Mouse (Mus musculus): ENCODE measurements around the gene 4930402F06Rik. TPM values are rescaled to one million over a fixed set of nuclear protein-coding genes. Genes with fewer than 3 reads are reported as not detected.
A peak's percentile ranks its signal among the peaks of the same experiment; 100 is the strongest.

The 4930402F06Rik gene
- not detected in 2 replicates for polyA plus RNA-seq (2015; fragmentation: Nextera tagmentation; extraction: Ambion mirVana)

DNA sequence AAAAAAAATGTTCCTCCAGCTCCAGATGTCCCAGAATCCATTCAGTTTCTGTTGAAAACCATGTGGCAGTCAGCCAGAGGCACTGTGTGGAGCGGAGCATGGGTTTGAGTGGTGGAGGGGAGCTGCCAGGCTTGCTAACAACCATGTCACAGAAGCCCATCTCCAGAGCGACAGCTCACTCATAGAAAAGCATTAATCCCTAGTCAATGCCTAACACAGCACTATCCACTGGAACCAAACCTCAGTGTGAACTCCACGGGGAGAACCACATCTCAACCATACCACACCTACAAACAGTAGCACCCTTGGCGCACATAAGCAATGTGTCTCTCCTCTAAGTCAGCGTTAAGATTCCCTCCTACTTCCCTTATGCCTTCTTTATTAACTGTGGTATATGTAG lies at the start of gene 4930402F06Rik:
4930402F06Rik (minus strand) TSS at position 80 of the 400 bp plus-strand sequence.
- no peaks in the 10 kb centered on the region for H3K27me3 ChIP-seq
- 61% methylated on average over 5 of the region's 5 CpGs for WGBS
- ATAC-seq (replicated peaks) = 0 out of 2 replicates have a peak, but pooled peaks have one; percentile 8
- no peaks in the 10 kb centered on the region for H3K36me3 ChIP-seq
- no peak within 1 kb of the TSS for H3K4me3 ChIP-seq
- H3K9ac ChIP-seq (replicated peaks) = no peak within 1 kb of the TSS
- no peaks in the 10 kb centered on the region for H3K9me3 ChIP-seq
- peaks cover 5% of the 10 kb centered on the region; the same call in 1 of the 2 replicates for H3K4me1 ChIP-seq
- H3K27ac ChIP-seq (replicated peaks) = no peak within 1 kb of the TSS
- no peak within 1 kb of the TSS for H3K4me2 ChIP-seq (replicated peaks)

DNA sequence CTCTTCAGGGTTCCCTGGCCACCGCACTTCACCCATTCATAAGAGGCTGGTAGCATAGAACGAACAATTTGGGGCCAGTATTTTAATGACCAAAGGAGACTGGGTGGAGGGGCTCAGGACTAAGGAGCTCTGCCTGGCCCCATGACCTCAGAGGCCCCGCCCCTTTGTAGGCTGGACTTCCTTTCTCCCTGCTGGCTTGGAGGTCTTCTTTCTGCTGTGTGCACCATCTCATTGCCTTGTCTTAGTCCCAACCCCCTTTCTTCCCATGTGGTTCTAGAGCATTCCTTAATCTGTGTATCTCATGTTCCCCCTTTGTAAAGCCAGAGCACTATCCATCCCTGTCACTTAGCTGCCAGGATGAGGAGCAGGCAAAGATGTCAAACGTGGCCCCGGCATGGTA lies 49.3 kb upstream of the 4930402F06Rik start:
- ATAC-seq (replicated peaks) = no peak
- 78% methylated on average over 5 of the region's 5 CpGs for WGBS

DNA sequence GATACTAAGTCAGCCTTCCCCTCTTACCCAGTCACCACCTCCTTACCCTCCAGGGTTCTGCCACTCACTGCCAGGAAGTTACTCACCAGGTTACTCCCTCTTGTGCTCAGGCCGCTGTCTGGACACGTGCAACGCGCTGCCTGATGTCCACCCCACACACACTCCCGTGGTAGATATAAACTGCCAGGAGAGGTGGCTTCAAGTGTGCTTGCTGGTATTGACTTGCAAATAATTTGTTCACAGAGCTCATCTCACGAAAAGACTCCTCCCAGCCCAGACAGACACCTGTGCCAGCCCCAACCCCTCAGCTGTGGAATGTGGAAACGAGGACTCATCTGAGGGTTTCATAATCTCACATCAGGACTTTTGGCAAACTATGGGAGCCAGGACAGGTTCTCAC lies 48.6 kb upstream of the 4930402F06Rik start:
- no peak for ATAC-seq (replicated peaks)
- Histone ChIP-seq H3K4me3 (no peak overlapping the region), H3K9ac (replicated peaks) (no peak overlapping the region), H3K4me1 (no peaks in the 10 kb centered on the region), H3K27ac (replicated peaks) (no peak overlapping the region), H3K36me3 (no peaks in the 10 kb centered on the region), H3K9me3 (no peaks in the 10 kb centered on the region), H3K27me3 (no peaks in the 10 kb centered on the region), H3K4me2 (replicated peaks) (no peak overlapping the region)
- 82% methylated on average over 7 of the region's 7 CpGs for WGBS

More for the DNA sequence above, 49.3 kb upstream of the 4930402F06Rik start:
- no peak overlapping the region for H3K27ac ChIP-seq (replicated peaks)
- H3K27me3 ChIP-seq = no peaks in the 10 kb centered on the region
- H3K4me1 ChIP-seq = no peaks in the 10 kb centered on the region
- no peak overlapping the region for H3K4me3 ChIP-seq
- H3K9me3 ChIP-seq = no peaks in the 10 kb centered on the region
- no peak overlapping the region for H3K9ac ChIP-seq (replicated peaks)
- H3K4me2 ChIP-seq (replicated peaks) = no peak overlapping the region
- no peaks in the 10 kb centered on the region for H3K36me3 ChIP-seq

GRCm38 (mm10) chr2:35444764-35445262 lies 47.8 kb upstream of the 4930402F06Rik start:
- Histone ChIP-seq H3K4me2 (replicated peaks) (no peak overlapping the region), H3K4me1 (no peaks in the 10 kb centered on the region), H3K9me3 (no peaks in the 10 kb centered on the region), H3K36me3 (no peaks in the 10 kb centered on the region), H3K27me3 (no peaks in the 10 kb centered on the region), H3K27ac (replicated peaks) (no peak overlapping the region), H3K9ac (replicated peaks) (no peak overlapping the region), H3K4me3 (no peak overlapping the region)
- 74% methylated on average over 6 of the region's 6 CpGs for WGBS
- ATAC-seq (replicated peaks) = no peak

GRCm38 (mm10) chr2:35443981-35444763 lies 47.2 kb upstream of the 4930402F06Rik start:
- no peaks in the 10 kb centered on the region for H3K27me3 ChIP-seq
- H3K4me2 ChIP-seq (replicated peaks) = no peak overlapping the region
- no peak overlapping the region for H3K4me3 ChIP-seq
- no peaks in the 10 kb centered on the region for H3K36me3 ChIP-seq
- H3K27ac ChIP-seq (replicated peaks) = no peak overlapping the region
- 74% methylated on average over 16 of the region's 16 CpGs for WGBS
- no peaks in the 10 kb centered on the region for H3K4me1 ChIP-seq
- no peak overlapping the region for H3K9ac ChIP-seq (replicated peaks)
- ATAC-seq (replicated peaks) = no peak
- no peaks in the 10 kb centered on the region for H3K9me3 ChIP-seq

GRCm38 (mm10) chr2:35443325-35443724 lies 46.4 kb upstream of the 4930402F06Rik start:
- Histone ChIP-seq H3K4me2 (replicated peaks) (no peak overlapping the region), H3K36me3 (no peaks in the 10 kb centered on the region), H3K9me3 (no peaks in the 10 kb centered on the region), H3K4me1 (no peaks in the 10 kb centered on the region), H3K27me3 (no peaks in the 10 kb centered on the region), H3K9ac (replicated peaks) (no peak overlapping the region), H3K27ac (replicated peaks) (no peak overlapping the region), H3K4me3 (no peak overlapping the region)
- 79% methylated on average over 5 of the region's 5 CpGs for WGBS
- ATAC-seq (replicated peaks) = no peak

DNA sequence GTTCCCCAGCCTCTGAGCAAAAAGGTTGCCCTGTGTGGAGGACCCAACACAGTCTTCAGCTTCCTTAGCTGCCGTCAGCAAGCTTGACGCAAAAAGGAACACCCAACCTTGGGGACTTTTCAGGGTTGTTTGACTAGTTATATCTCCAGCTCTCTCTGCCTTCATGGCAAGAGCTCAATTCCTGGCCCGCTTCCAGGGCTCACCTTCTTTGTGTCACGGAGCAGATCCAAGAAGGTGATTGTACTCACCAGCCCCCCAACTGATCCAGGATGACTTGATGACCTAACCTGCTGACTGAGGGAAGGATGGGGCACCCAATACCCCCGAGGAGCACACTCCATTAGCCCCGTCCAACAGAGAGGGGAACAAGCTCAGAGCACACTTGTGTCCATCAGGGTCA lies 45.1 kb upstream of the 4930402F06Rik start:
- H3K27me3 ChIP-seq = no peaks in the 10 kb centered on the region
- no peak overlapping the region for H3K9ac ChIP-seq (replicated peaks)
- no peak overlapping the region for H3K27ac ChIP-seq (replicated peaks)
- WGBS = 79% methylated on average over 6 of the region's 6 CpGs
- no peak overlapping the region for H3K4me2 ChIP-seq (replicated peaks)
- no peaks in the 10 kb centered on the region for H3K36me3 ChIP-seq
- no peaks in the 10 kb centered on the region for H3K4me1 ChIP-seq
- H3K9me3 ChIP-seq = no peaks in the 10 kb centered on the region
- no peak overlapping the region for H3K4me3 ChIP-seq
- no peak for ATAC-seq (replicated peaks)

DNA sequence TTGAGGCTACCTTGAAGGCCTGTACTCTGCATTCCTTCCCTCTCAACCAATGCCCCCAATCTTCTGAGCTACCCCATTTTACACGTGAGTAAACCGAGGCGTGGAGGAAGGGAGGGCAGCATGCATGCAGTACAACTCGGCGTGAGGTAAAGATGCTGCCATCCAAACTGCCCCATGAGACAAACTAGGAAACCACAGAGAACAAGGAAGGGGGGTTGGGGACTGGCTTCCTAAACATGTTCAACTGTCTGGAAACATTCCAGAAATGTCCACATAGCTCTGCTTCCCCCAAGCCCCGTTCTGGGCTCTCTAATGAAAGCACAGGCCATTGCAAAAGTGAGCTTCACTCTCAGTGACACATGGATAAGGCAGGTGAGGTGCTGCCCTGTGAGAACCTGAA lies 44.4 kb upstream of the 4930402F06Rik start:
- H3K4me1 ChIP-seq = no peaks in the 10 kb centered on the region
- no peak overlapping the region for H3K4me3 ChIP-seq
- no peak for ATAC-seq (replicated peaks)
- 86% methylated on average over 6 of the region's 6 CpGs for WGBS
- no peaks in the 10 kb centered on the region for H3K27me3 ChIP-seq
- H3K9ac ChIP-seq (replicated peaks) = no peak overlapping the region
- no peak overlapping the region for H3K4me2 ChIP-seq (replicated peaks)
- H3K9me3 ChIP-seq = no peaks in the 10 kb centered on the region
- H3K36me3 ChIP-seq = no peaks in the 10 kb centered on the region
- H3K27ac ChIP-seq (replicated peaks) = no peak overlapping the region

- H3K27ac ChIP-seq (replicated peaks) = no peak overlapping the region
- H3K4me1 ChIP-seq = no peaks in the 10 kb centered on the region
- no peak overlapping the region for H3K4me2 ChIP-seq (replicated peaks)
- 87% methylated on average over 3 of the region's 3 CpGs for WGBS
- no peak overlapping the region for H3K9ac ChIP-seq (replicated peaks)
- no peak for ATAC-seq (replicated peaks)
- no peaks in the 10 kb centered on the region for H3K9me3 ChIP-seq
- H3K4me3 ChIP-seq = no peak overlapping the region
- no peaks in the 10 kb centered on the region for H3K27me3 ChIP-seq
- no peaks in the 10 kb centered on the region for H3K36me3 ChIP-seq
Observed at GRCm38 (mm10) chr2:35440480-35440879, 43.5 kb upstream of the 4930402F06Rik start.

DNA sequence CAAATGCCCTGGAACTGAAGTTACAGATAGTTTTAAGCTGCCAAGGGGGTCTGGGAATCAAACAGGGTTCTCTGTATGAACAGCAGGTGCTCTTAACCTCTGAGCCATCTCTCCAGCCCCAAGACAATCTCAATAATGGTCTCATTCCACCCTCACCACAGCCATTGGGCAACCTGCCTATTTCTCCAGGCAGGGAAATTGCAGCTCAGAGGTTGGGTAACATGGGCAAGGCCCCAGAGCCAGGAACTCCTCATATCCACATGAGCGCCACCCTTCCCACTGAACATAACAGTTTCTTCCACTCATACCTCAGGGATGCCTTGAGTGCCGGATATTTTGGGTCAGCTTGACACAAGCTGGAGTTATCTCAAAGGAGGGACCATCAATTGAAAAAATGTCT lies 40.8 kb upstream of the 4930402F06Rik start:
- WGBS = 99% methylated on average over 2 of the region's 2 CpGs
- H3K4me2 ChIP-seq (replicated peaks) = no peak overlapping the region
- ATAC-seq (replicated peaks) = no peak
- H3K9ac ChIP-seq (replicated peaks) = no peak overlapping the region
- H3K4me1 ChIP-seq = no peaks in the 10 kb centered on the region
- H3K9me3 ChIP-seq = no peaks in the 10 kb centered on the region
- H3K27me3 ChIP-seq = no peaks in the 10 kb centered on the region
- H3K4me3 ChIP-seq = no peak overlapping the region
- H3K27ac ChIP-seq (replicated peaks) = no peak overlapping the region
- no peaks in the 10 kb centered on the region for H3K36me3 ChIP-seq

- H3K9me3 ChIP-seq = no peaks in the 10 kb centered on the region
- 86% methylated on average over 6 of the region's 6 CpGs for WGBS
- H3K9ac ChIP-seq (replicated peaks) = no peak overlapping the region
- H3K27ac ChIP-seq (replicated peaks) = no peak overlapping the region
- H3K4me1 ChIP-seq = no peaks in the 10 kb centered on the region
- no peaks in the 10 kb centered on the region for H3K36me3 ChIP-seq
- ATAC-seq (replicated peaks) = no peak
- no peak overlapping the region for H3K4me2 ChIP-seq (replicated peaks)
- H3K4me3 ChIP-seq = no peak overlapping the region
- H3K27me3 ChIP-seq = no peaks in the 10 kb centered on the region
Observed at GRCm38 (mm10) chr2:35434576-35435123, 37.7 kb upstream of the 4930402F06Rik start.

DNA sequence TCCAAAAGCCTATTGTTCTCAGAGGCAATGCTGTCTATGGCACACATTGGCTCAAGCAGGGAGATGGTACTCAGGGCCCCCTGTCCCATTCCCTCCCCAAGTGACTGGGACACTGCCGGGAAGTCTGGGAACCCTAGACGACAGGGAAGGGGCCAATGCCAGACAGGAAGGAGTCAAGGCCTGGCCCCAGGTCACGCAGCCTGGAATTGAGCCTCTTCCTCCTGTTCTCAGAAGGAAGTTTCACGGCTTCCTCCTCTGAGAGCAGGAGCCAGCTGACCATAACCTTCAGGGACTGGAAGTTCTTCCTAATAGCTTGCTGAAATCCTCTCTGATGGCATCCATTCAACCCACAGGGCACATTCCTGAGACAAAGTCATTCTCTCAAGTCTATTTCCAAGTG lies 36.5 kb upstream of the 4930402F06Rik start:
- no peak overlapping the region for H3K4me2 ChIP-seq (replicated peaks)
- H3K9me3 ChIP-seq = no peaks in the 10 kb centered on the region
- ATAC-seq (replicated peaks) = no peak
- H3K27me3 ChIP-seq = no peaks in the 10 kb centered on the region
- no peaks in the 10 kb centered on the region for H3K36me3 ChIP-seq
- H3K27ac ChIP-seq (replicated peaks) = no peak overlapping the region
- no peak overlapping the region for H3K4me3 ChIP-seq
- H3K4me1 ChIP-seq = no peaks in the 10 kb centered on the region
- no peak overlapping the region for H3K9ac ChIP-seq (replicated peaks)
- 80% methylated on average over 4 of the region's 4 CpGs for WGBS
